Comparison of ENCODE assay signal across 8 mouse cellular contexts in genomic region chr12:15507576-15507975, GRCm38 (mm10).
DNase-seq lines count a peak whose midpoint lies in the region; ATAC-seq and TF ChIP-seq lines count a peak whose summit lies in the region.
"Had no signal": no experiment of that assay in that cellular context is flagged by ENCODE, and none has a peak within 500 bp of the region (broad histone marks: within the 10 kb centered on the region; RNA-seq: fewer than 3 reads in every experiment).

No protein-coding gene starts in this region.

- H3K4me2 ChIP-seq in liver, embryonic 12.5 days: no peak overlapping the region
- H3K4me2 ChIP-seq in hindbrain, embryonic 16.5 days (ENCODE audit: low read length): no peak overlapping the region
- H3K4me2 ChIP-seq: embryonic facial prominence, embryonic 12.5 days had no signal

- 31% methylated on average over 7 of the region's 7 CpGs for WGBS in liver, adult 2 months
- WGBS in liver, embryonic 12.5 days (ENCODE audit: insufficient replicate concordance): 24% methylated on average over 7 of the region's 7 CpGs
- WGBS in hindbrain, embryonic 16.5 days: 25% methylated on average over 7 of the region's 7 CpGs
- 31% methylated on average over 7 of the region's 7 CpGs for WGBS in thymus, adult 2 months

- no peak overlapping the region for H3K27ac ChIP-seq in liver, adult 2 months (replicated peaks; ENCODE audit: insufficient read depth, low read depth, low read length)
- no peak overlapping the region for H3K27ac ChIP-seq in liver, embryonic 12.5 days
- no peak overlapping the region for H3K27ac ChIP-seq in hindbrain, embryonic 16.5 days (ENCODE audit: low read depth, low read length)
- H3K27ac ChIP-seq in thymus, adult 2 months (ENCODE audit: control insufficient read depth, insufficient read depth, low read length): no peak overlapping the region
- H3K27ac ChIP-seq: embryonic facial prominence, embryonic 12.5 days had no signal

- no peaks in the 10 kb centered on the region for H3K9me3 ChIP-seq in liver, embryonic 12.5 days (replicated peaks)
- peaks cover 1% of the 10 kb centered on the region; the same call in 1 of the 2 replicates for H3K9me3 ChIP-seq in hindbrain, embryonic 16.5 days (ENCODE audit: control insufficient read depth, low read length)
- H3K9me3 ChIP-seq: embryonic facial prominence, embryonic 12.5 days had no signal

- no peaks in the 10 kb centered on the region for H3K79me2 ChIP-seq in liver, adult 2 months (ENCODE audit: control insufficient read depth, insufficient read depth, low read length)

- H3K36me3 ChIP-seq in liver, adult 2 months (ENCODE audit: control insufficient read depth, insufficient read depth, low read length): no peaks in the 10 kb centered on the region
- H3K36me3 ChIP-seq in liver, embryonic 12.5 days: no peaks in the 10 kb centered on the region
- H3K36me3 ChIP-seq in hindbrain, embryonic 16.5 days (ENCODE audit: control insufficient read depth, insufficient read depth, low read length): no peaks in the 10 kb centered on the region
- no peaks in the 10 kb centered on the region for H3K36me3 ChIP-seq in thymus, adult 2 months (ENCODE audit: control insufficient read depth, insufficient read depth, low read length)
- H3K36me3 ChIP-seq: embryonic facial prominence, embryonic 12.5 days had no signal

- H3K4me1 ChIP-seq in liver, adult 2 months (ENCODE audit: control insufficient read depth, insufficient read depth, low read length): no peaks in the 10 kb centered on the region
- no peaks in the 10 kb centered on the region for H3K4me1 ChIP-seq in liver, embryonic 12.5 days
- H3K4me1 ChIP-seq in hindbrain, embryonic 16.5 days (ENCODE audit: control insufficient read depth, insufficient read depth, low read depth, low read length): no peaks in the 10 kb centered on the region
- H3K4me1 ChIP-seq in thymus, adult 2 months (replicated peaks; ENCODE audit: control insufficient read depth, insufficient read depth, low read length): no peaks in the 10 kb centered on the region
- H3K4me1 ChIP-seq: embryonic facial prominence, embryonic 12.5 days had no signal

- no peak overlapping the region for H3K9ac ChIP-seq in liver, adult 2 months (ENCODE audit: low read depth, low read length)
- no peak overlapping the region for H3K9ac ChIP-seq in liver, embryonic 12.5 days
- H3K9ac ChIP-seq in hindbrain, embryonic 16.5 days (ENCODE audit: low read depth, low read length): no peak overlapping the region
- H3K9ac ChIP-seq: embryonic facial prominence, embryonic 12.5 days had no signal

- DNase-seq in liver, adult 2 months (ENCODE audit: extremely low read depth, low read depth, low spot score): no peak
- peak; percentile 41 for DNase-seq in ZHBTc4 (ENCODE audit: low read depth, low spot score)
- DNase-seq in retina, postnatal 1 day: peak; percentile 60
- no peak for DNase-seq in thymus, adult 2 months
- DNase-seq in thymus, postnatal 14 days: no peak

- ATAC-seq in liver, embryonic 12.5 days: no peak
- peak; percentile 52; the same call in 1 of the 2 replicates for ATAC-seq in hindbrain, embryonic 16.5 days

- H3K4me3 ChIP-seq in liver, adult 2 months (ENCODE audit: insufficient read depth, low read depth, low read length): no peak overlapping the region
- no peak overlapping the region for H3K4me3 ChIP-seq in liver, embryonic 12.5 days
- no peak overlapping the region for H3K4me3 ChIP-seq in hindbrain, embryonic 16.5 days (ENCODE audit: low read length)
- no peak overlapping the region for H3K4me3 ChIP-seq in thymus, adult 2 months (ENCODE audit: control insufficient read depth, insufficient read depth, low read length)
- H3K4me3 ChIP-seq: embryonic facial prominence, embryonic 12.5 days had no signal

- TF ChIP-seq POLR2A in liver, adult 2 months (IDR thresholded peaks at IDR 0.05; ENCODE audit: extremely low read depth, insufficient read depth, low read length): no peak
- TF ChIP-seq POLR2A in thymus, adult 2 months (IDR thresholded peaks at IDR 0.05; ENCODE audit: control insufficient read depth, extremely low read depth, insufficient read depth, low read length, poor library complexity): no peak

- peak; percentile 7; the same call in 1 of the 2 replicates for TF ChIP-seq CTCF in liver, adult 2 months (IDR thresholded peaks at IDR 0.05; ENCODE audit: low read depth, low read length)
- TF ChIP-seq CTCF in thymus, adult 2 months (IDR thresholded peaks at IDR 0.05; ENCODE audit: borderline replicate concordance, control insufficient read depth, extremely low read depth, insufficient read depth, low read length, poor library complexity): no peak

- no peaks in the 10 kb centered on the region for H3K27me3 ChIP-seq in liver, adult 2 months (ENCODE audit: control insufficient read depth, insufficient read depth, low read length)
- no peaks in the 10 kb centered on the region for H3K27me3 ChIP-seq in liver, embryonic 12.5 days (replicated peaks)
- no peaks in the 10 kb centered on the region for H3K27me3 ChIP-seq in hindbrain, embryonic 16.5 days (replicated peaks; ENCODE audit: control insufficient read depth, insufficient read depth, low read length)
- H3K27me3 ChIP-seq in thymus, adult 2 months (ENCODE audit: control insufficient read depth, insufficient read depth, low read length): no peaks in the 10 kb centered on the region
- H3K27me3 ChIP-seq: embryonic facial prominence, embryonic 12.5 days had no signal

Comparison
In these comparisons a context has a peak if more than half of its experiments do, and no peak if none do; other contexts are left out.
1. DNase-seq: peak in ZHBTc4 (single experiment) and retina, postnatal 1 day (single experiment); none in liver, adult 2 months (single experiment), thymus, adult 2 months (single experiment) and thymus, postnatal 14 days (single experiment).